ENCODE assay signal across 10 mouse cellular contexts in genomic region chr13:83739131-83739530, GRCm38 (mm10).
DNase-seq lines count a peak whose midpoint lies in the region; ATAC-seq and TF ChIP-seq lines count a peak whose summit lies in the region.
"Had no signal": no experiment of that assay in that cellular context is flagged by ENCODE, and none has a peak within 500 bp of the region (broad histone marks: within the 10 kb centered on the region; RNA-seq: fewer than 3 reads in every experiment).

No protein-coding gene starts in this region.

- peak overlapping the region; percentile 38 for H3K4me3 ChIP-seq in heart, embryonic 10.5 days
- H3K4me3 ChIP-seq in heart, adult 2 months = no peak overlapping the region
- peak overlapping the region; percentile 42 for H3K4me3 ChIP-seq in neural tube, embryonic 11.5 days (ENCODE audit: low read depth, low read length)
- peak overlapping the region; percentile 37; the same call in 1 of the 2 replicates for H3K4me3 ChIP-seq in liver, postnatal 0 days (ENCODE audit: low read depth, low read length)

- TF ChIP-seq EP300 in heart, adult 2 months (IDR thresholded peaks at IDR 0.05; ENCODE audit: insufficient read depth, low read depth, low read length) = no peak
- no peak for TF ChIP-seq EP300 in liver, postnatal 0 days (IDR thresholded peaks at IDR 0.05; ENCODE audit: low read depth)

- peaks cover 9% of the 10 kb centered on the region for H3K4me1 ChIP-seq in heart, embryonic 10.5 days
- H3K4me1 ChIP-seq in heart, adult 2 months (ENCODE audit: control insufficient read depth, insufficient read depth, low read length) = no peaks in the 10 kb centered on the region
- no peaks in the 10 kb centered on the region for H3K4me1 ChIP-seq in neural tube, embryonic 11.5 days (ENCODE audit: control insufficient read depth, insufficient read depth, low read length)
- peaks cover 11% of the 10 kb centered on the region; the same call in 1 of the 2 replicates for H3K4me1 ChIP-seq in liver, postnatal 0 days (ENCODE audit: insufficient read depth)

- no peaks in the 10 kb centered on the region for H3K9me3 ChIP-seq in heart, embryonic 10.5 days
- no peaks in the 10 kb centered on the region for H3K9me3 ChIP-seq in neural tube, embryonic 11.5 days (ENCODE audit: control insufficient read depth, low read length)
- no peaks in the 10 kb centered on the region for H3K9me3 ChIP-seq in liver, postnatal 0 days (ENCODE audit: low read length)

- H3K79me2 ChIP-seq in heart, adult 2 months (replicated peaks; ENCODE audit: control insufficient read depth, insufficient read depth, low read length) = no peaks in the 10 kb centered on the region

- peaks cover 75% of the 10 kb centered on the region for H3K27me3 ChIP-seq in heart, embryonic 10.5 days (ENCODE audit: insufficient read depth, poor library complexity, severe bottlenecking)
- peaks cover 13% of the 10 kb centered on the region for H3K27me3 ChIP-seq in heart, adult 2 months (ENCODE audit: control insufficient read depth, insufficient read depth, low read length)
- no peaks in the 10 kb centered on the region for H3K27me3 ChIP-seq in neural tube, embryonic 11.5 days (ENCODE audit: control insufficient read depth, insufficient read depth, low read length)
- H3K27me3 ChIP-seq in liver, postnatal 0 days (ENCODE audit: insufficient read depth, low read length) = peaks cover 69% of the 10 kb centered on the region

- peak overlapping the region; percentile 47 for H3K4me2 ChIP-seq in neural tube, embryonic 11.5 days (ENCODE audit: low read depth)
- H3K4me2 ChIP-seq in liver, postnatal 0 days (ENCODE audit: low read depth, low read length) = peak overlapping the region; percentile 53

- no peak overlapping the region for H3K27ac ChIP-seq in heart, embryonic 10.5 days
- H3K27ac ChIP-seq in heart, adult 2 months = no peak overlapping the region
- H3K27ac ChIP-seq in neural tube, embryonic 11.5 days (ENCODE audit: low read depth, low read length) = peak overlapping the region; percentile 80
- no peak overlapping the region for H3K27ac ChIP-seq in liver, postnatal 0 days (ENCODE audit: low read depth)

- no peak for ATAC-seq in neural tube, embryonic 11.5 days (ENCODE audit: insufficient read depth, low FRiP score, low TSS enrichment)
- no peak for ATAC-seq in liver, postnatal 0 days
- ATAC-seq in erythroblast, adult 5-6 weeks (replicated peaks; ENCODE audit: low FRiP score, poor library complexity, severe bottlenecking) = no peak

- TF ChIP-seq CTCF in heart, adult 2 months (IDR thresholded peaks at IDR 0.05) = no peak
- no peak for TF ChIP-seq CTCF in liver, postnatal 0 days (IDR thresholded peaks at IDR 0.05; ENCODE audit: low read depth)

- no peak for DNase-seq in heart, embryonic 10.5 days (ENCODE audit: low spot score)
- no peak for DNase-seq in heart, adult 2 months
- DNase-seq in neural tube, embryonic 11.5 days (ENCODE audit: low spot score) = peak; percentile 9
- DNase-seq in neural tube, embryonic 10.5 days (ENCODE audit: extremely low spot score, low spot score) = no peak
- DNase-seq in liver, postnatal 0 days = no peak
- DNase-seq in thymus, postnatal 10 days (ENCODE audit: low spot score in 2 of 2) = no peak
- DNase-seq in urinary bladder, adult 18-20 months (ENCODE audit: low spot score in 2 of 2) = no peak
- DNase-seq: heart, postnatal 36 days; thymus, postnatal 4 days had no signal

- TF ChIP-seq POLR2A in heart, adult 2 months (IDR thresholded peaks at IDR 0.05; ENCODE audit: insufficient read depth, low read depth, low read length) = no peak

- H3K36me3 ChIP-seq in heart, embryonic 10.5 days = no peaks in the 10 kb centered on the region
- H3K36me3 ChIP-seq in heart, adult 2 months (ENCODE audit: control insufficient read depth, insufficient read depth, low read length) = no peaks in the 10 kb centered on the region
- no peaks in the 10 kb centered on the region for H3K36me3 ChIP-seq in neural tube, embryonic 11.5 days (ENCODE audit: control insufficient read depth, insufficient read depth, low read length)
- H3K36me3 ChIP-seq in liver, postnatal 0 days (replicated peaks; ENCODE audit: insufficient read depth, low read length) = no peaks in the 10 kb centered on the region

- no peak overlapping the region for H3K9ac ChIP-seq in heart, adult 2 months (ENCODE audit: low read depth, low read length)
- H3K9ac ChIP-seq in neural tube, embryonic 11.5 days (ENCODE audit: low read length) = peak overlapping the region; percentile 60
- H3K9ac ChIP-seq in liver, postnatal 0 days (replicated peaks) = no peak overlapping the region

- 17% methylated on average over 3 of the region's 3 CpGs for WGBS in heart, embryonic 10.5 days
- WGBS in heart, adult 2 months = 18% methylated on average over 3 of the region's 3 CpGs
- 6% methylated on average over 3 of the region's 3 CpGs for WGBS in neural tube, embryonic 11.5 days
- WGBS in liver, postnatal 0 days (ENCODE audit: insufficient replicate concordance) = 15% methylated on average over 3 of the region's 3 CpGs

- intact Hi-C loops in heart, adult 2 months (cut with DNase I) = loop anchor here (10.0 kb wide), 1 partner anchor 486 kb away; the partner anchor contains the start of gene Tmem161b
